19 mouse cellular contexts compared by ENCODE assay signal in genomic region chr9:74145203-74145602, GRCm38 (mm10). TPM values are rescaled to one million over a fixed set of nuclear protein-coding genes. Genes with fewer than 3 reads are reported as not detected.
"Had no signal": no experiment of that assay in that cellular context is flagged by ENCODE, and none has a peak within 500 bp of the region (broad histone marks: within the 10 kb centered on the region; RNA-seq: fewer than 3 reads in every experiment).

No protein-coding gene starts in this region.

- H3K4me1 ChIP-seq: neural tube, embryonic 15.5 days; stomach, embryonic 15.5 days had no signal

- H3K4me2 ChIP-seq: neural tube, embryonic 13.5 days; neural tube, embryonic 15.5 days; stomach, embryonic 15.5 days had no signal

- H3K4me3 ChIP-seq: neural tube, embryonic 13.5 days; neural tube, embryonic 15.5 days; stomach, embryonic 15.5 days had no signal

- H3K9ac ChIP-seq: neural tube, embryonic 13.5 days; neural tube, embryonic 15.5 days; stomach, embryonic 15.5 days had no signal

- H3K27ac ChIP-seq: neural tube, embryonic 13.5 days; neural tube, embryonic 15.5 days; stomach, embryonic 15.5 days; stomach, postnatal 0 days had no signal

- H3K9me3 ChIP-seq: neural tube, embryonic 13.5 days; neural tube, embryonic 15.5 days; stomach, embryonic 15.5 days had no signal

- DNase-seq: retina, postnatal 1 day; right cerebral cortex, adult 18-20 months; right cerebral cortex, postnatal 14 days; right cerebral cortex, postnatal 25 days; right cerebral cortex, postnatal 4 days; spleen, adult 18-20 months; thymus, adult 18-20 months; thymus, adult 2 months; thymus, postnatal 14 days; thymus, postnatal 25 days; thymus, postnatal 36 days; thymus, postnatal 4 days had no signal

- H3K27me3 ChIP-seq: stomach, embryonic 15.5 days had no signal

- H3K36me3 ChIP-seq: neural tube, embryonic 13.5 days; neural tube, embryonic 15.5 days; stomach, embryonic 15.5 days had no signal

RNA-seq across cellular contexts. Expression of gene Wdr72, which starts 35.0 kb away (rescaled TPM):
- total RNA-seq: neutrophil, adult 5-6 weeks had no signal
- polyA plus RNA-seq: small intestine, adult 2 months; spleen, adult 2 months had no signal
